Mouse (Mus musculus) embryonic stem cell, embryonic (primary cell): ENCODE measurements around the gene Prkn.

Experiments used
- CTCF ChIA-PET, 4 experiments: fragments of 300-600 bp in 2 of 4; fragments of 350-600 bp in 2 of 4; sonication (Branson Sonifier 250); formaldehyde crosslinking; loops; one replicate each; lab custom pipeline; 2022; ENCODE audit warnings: inconsistent platforms in 2 of 4; lab: Charles Lee
- POLR2A ChIA-PET, 4 experiments: fragments of 300-600 bp in 2 of 4; fragments of 350-600 bp in 2 of 4; sonication (Branson Sonifier 250); formaldehyde crosslinking; loops; one replicate each; lab custom pipeline; 2022; ENCODE audit warnings: antibody characterized with exemption in 4 of 4, inconsistent platforms in 1 of 4; lab: Charles Lee

Gene Prkn

DNA sequence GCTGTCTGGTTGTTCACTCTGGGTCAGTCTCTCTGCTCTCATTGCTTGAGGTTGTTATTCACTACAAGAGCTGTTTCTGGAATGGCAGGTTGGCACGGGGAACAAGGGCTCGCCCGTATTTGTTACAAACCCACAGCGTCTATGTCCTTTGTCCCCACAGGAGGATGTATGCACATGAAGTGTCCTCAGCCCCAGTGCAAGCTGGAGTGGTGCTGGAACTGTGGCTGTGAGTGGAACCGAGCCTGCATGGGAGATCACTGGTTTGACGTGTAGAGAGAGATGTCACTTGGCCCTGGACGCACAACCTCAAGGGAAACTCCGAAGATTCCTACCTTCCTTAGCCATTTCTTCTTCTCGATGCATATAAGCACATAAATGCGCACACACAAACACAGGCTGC is 1221.2 kb downstream of the Prkn start:
- POLR2A ChIA-PET, result interaction anchor here in 1 of 4 experiments (1.2 to 4.3 kb wide), 2 partner anchors 15 to 22 kb away, joined by 3 to 25 read pairs; no protein-coding TSS in a partner anchor
- CTCF ChIA-PET, result no interaction called here

DNA sequence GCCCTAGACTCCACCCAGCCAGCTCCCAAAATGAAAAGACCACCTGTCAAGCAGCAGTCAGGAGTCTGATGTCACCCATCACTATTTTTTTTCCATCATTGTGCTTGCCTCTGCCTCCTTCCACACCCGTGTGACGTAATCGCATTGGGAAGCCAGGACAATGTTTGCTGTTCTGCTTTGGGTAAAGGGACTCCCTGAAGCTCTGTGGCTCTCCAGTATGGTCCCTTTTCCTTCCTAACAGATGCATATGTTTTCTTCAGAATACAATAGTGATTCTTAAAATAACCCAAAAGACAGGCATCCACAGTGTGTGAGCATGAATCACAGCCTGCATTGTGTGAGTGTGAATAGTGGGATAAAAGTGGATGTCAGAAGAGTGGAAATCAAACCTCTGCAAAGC is 1222.7 kb downstream of the Prkn start:
- ChIA-PET POLR2A (interaction anchor here in 1 of 4 experiments (0.7 kb wide), 1 partner anchor 198 kb away, joined by 5 read pairs; no protein-coding TSS in a partner anchor), CTCF (no interaction called here)

DNA sequence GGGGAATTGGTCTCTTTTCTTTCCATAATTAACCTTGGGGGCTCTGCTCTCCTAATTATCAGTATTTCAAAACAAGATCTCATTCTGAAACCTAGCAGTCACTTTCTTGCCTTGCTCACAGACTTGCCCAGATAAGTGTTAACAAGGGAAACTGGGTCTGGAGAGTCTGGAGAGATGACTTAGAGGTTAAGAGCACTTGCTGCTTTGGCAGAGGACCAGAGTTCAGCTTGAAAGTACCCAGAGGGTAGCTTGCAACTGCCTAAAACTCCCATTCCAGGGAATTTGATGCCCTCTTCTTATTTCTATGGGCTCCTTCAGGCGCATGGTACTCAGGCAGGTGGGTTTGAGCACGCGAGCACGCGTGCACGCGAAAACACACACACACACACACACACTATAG is 1223.3 kb downstream of the Prkn start:
- POLR2A ChIA-PET, result interaction anchor here in 2 of 4 experiments (0.7 to 0.8 kb wide), 2 partner anchors 10 to 107 kb away, joined by 4 to 6 read pairs; no protein-coding TSS in a partner anchor
- CTCF ChIA-PET, result no interaction called here

DNA sequence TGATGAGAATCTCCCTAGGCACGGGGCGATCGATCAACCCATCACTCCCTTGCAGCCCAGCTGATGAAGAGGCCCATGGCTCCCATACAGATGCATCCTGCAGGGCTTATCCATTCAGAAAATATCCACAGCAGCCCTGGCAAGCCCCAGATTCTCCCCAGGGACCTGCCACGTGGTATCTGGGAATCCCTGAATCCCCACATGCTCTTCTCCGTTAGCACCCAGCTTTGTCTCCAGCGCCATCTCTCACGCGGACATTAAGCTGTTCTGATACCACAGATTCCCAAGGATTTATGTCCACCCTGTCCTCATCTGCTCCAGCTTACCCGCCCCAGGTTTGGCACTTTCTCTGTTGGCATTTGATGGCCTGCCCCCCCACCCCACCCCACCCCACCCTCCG is 1225.9 kb downstream of the Prkn start:
- CTCF ChIA-PET, result interaction anchor here in 2 of 4 experiments (0.6 to 0.7 kb wide), 2 partner anchors 931 to 1804 kb away, joined by 3 read pairs; no protein-coding TSS in a partner anchor
- POLR2A ChIA-PET, result interaction anchor here in 1 of 4 experiments (0.8 kb wide), 1 partner anchor 85 kb away, joined by 3 read pairs; no protein-coding TSS in a partner anchor

DNA sequence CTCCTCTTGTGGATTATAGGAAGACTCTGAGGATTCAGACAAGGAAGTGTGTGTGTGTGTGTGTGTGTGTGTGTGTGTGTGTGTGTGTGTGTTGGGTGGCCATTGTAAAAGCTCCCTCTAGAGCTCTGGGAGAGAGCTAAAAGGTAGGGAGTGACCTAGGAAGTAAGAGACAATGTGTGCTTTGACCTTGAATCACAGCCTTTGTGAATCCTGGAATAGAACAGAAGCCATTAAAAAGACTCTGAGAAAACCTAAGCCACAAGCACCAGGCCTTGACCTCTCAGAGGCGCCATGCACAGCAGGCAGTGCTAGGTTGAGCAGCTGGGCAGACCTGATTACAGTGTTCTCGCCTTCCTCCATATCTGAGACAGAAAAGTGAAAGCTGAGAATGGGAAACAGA is 1236.6 kb downstream of the Prkn start:
- CTCF ChIA-PET, result no interaction called here
- POLR2A ChIA-PET, result interaction anchor here in 2 of 4 experiments (0.7 kb wide), 2 partner anchors 30 to 240 kb away, joined by 3 read pairs; no protein-coding TSS in a partner anchor

DNA sequence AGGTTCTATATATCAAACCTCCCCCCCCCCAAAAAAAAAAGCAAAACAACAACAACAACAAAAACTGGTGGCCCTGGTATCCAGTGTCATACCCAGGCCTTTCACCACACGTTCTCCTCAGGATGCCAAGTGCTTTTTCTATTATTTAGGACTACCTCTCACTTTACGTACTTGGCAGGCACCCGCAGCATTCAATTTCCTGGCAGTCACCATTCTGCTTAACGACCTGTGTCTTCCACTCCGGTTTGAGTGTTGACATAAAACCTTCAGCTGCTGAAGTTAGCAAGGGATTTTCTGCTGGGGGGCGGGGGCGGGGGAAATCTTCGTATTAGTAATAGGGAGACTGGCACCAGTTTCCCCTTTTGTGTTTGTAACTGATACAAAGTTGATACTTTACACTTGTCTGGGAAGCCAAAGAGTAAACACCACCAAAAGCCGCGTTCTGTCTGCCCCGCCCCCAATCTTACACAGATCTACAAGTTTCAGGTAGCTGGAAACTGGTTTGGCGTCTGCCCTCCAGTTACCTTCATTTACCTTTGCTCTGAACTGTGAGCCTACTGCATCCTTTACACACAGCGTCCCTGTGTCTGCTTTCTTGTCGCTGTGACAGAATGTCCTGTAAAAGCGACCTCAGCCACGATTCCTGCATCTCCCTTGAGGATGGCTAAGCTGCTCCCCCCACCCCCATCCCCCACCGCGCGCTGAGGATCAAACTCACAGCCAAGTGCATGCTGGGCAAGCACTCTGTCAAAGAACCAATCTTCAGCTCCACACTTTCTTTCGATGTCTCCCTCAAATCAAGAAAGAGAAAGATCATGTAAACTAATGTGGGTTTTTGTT is 1240.7 kb downstream of the Prkn start:
- CTCF ChIA-PET, result interaction anchor here in 1 of 4 experiments (0.6 kb wide), 1 partner anchor 146 kb away, joined by 3 read pairs; no protein-coding TSS in a partner anchor

DNA sequence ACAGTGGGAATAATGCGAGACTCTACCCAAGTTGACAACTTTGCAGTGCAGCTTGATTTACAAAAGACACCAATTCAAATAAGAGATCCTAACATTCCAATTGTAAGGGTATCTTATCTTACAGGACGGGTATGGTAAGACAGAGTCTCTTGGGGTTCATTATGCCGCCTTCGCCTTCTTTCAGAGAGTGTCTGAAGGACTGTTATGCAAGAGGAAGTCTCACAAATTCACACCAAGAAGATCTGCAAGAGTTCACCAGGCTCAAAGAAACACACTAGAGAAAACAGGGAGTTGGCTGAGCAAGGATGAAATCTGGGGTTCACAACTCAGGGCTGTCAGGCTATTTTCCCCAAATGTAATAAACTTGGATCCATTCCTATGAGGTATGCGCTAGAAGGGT is 1242.0 kb downstream of the Prkn start:
- POLR2A ChIA-PET, result interaction anchor here in 1 of 4 experiments (1.3 kb wide), 1 partner anchor 24 kb away, joined by 3 read pairs; no protein-coding TSS in a partner anchor
- CTCF ChIA-PET, result interaction anchor here in 1 of 4 experiments (0.6 kb wide), 1 partner anchor 25 kb away, joined by 4 read pairs; no protein-coding TSS in a partner anchor

More for the DNA sequence above, 1240.7 kb downstream of the Prkn start:
- POLR2A ChIA-PET, result interaction anchor here in 2 of 4 experiments (0.6 to 1.3 kb wide), 6 partner anchors 12 to 76 kb away, joined by 3 to 5 read pairs (median 4); no protein-coding TSS in a partner anchor

DNA sequence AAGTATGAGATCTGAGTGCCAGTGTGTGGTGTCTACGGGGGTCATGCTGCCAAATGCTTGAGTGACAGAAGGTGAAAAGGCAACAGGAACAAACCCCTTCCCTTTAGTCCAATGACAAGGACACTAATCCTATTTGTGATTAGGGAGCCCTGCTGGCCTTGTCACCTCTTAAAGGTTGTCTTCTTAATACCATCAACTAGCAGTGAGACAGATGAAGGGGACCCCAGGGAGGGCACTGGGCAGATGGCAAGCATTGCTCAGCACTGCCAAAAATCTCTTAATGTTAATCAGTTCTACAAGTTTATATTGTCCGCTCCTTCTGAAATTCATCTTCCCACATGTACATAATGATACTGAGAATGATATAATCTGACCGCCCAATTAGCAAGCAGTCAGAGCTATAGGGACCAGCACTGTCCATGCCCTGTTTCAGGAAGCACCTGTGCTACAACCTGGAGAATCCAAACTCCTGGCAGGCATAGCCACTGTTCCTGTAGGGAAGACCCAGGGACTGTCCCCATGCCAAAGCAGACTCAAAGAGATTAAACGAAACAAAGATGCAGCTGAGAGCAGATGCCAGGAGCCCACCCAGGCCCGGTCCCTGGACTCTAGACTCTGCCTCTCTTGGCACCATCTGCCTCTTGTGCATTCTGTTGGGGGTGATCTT is 1250.2 kb downstream of the Prkn start:
- ChIA-PET POLR2A (no interaction called here), CTCF (no interaction called here)

DNA sequence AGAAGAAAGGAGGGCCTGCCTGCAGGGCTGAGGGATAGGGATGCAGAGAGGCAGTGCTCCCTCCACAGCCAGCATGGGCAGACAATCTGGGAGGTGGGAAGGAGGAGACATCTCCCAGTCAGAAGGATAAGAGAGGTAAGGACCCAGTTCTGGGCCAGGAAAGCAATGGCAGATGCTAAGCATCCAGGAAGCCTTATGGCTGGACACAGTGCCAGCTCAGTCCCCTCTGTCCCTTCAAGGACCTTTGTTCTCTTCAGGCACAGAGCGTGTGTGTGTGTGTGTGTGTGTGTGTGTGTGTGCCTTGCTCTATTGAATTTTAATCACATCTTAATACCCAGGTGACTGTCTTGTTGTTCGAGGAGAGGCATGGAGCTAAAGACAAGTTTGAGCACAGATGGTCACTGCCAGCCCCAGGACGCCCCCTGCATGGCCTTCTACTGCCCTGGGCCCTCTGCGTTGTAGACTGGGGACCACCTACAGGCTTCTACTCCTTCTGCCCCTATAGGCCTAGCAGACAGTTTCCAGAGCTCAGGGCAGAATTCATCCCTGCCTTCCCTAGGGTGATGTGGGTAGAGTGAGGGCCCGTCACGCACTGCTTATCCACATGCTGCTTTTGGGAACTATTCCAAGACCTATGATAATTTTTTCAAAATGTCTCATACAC is 1252.8 kb downstream of the Prkn start:
- ChIA-PET POLR2A (interaction anchor here in 1 of 4 experiments (0.7 to 1.0 kb wide), 4 partner anchors 12 to 901 kb away, joined by 3 to 4 read pairs (median 4); partner anchors contain the start of gene Wtap), CTCF (no interaction called here)

DNA sequence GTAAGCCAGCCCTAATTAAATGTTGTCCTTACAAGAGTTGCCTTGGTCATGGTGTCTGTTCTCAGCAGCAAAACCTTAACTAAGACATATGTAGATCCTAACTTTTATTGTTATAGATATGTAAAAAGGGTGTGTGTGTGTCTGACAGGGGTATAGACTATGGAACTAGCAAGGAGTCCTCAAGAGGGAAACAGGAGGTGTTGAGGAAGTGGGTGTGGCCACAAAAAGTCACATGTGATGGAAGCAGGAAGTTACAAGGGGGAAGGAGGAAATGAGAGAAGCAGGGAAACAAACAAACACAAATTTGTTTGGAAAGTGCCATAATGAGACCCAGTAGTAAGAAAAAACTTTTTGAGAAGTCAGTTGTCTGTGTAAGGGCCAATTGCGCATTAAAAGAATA is 1253.8 kb downstream of the Prkn start:
- ChIA-PET POLR2A (interaction anchor here in 1 of 4 experiments (0.9 kb wide), 1 partner anchor 101 kb away, joined by 4 read pairs; no protein-coding TSS in a partner anchor), CTCF (no interaction called here)

DNA sequence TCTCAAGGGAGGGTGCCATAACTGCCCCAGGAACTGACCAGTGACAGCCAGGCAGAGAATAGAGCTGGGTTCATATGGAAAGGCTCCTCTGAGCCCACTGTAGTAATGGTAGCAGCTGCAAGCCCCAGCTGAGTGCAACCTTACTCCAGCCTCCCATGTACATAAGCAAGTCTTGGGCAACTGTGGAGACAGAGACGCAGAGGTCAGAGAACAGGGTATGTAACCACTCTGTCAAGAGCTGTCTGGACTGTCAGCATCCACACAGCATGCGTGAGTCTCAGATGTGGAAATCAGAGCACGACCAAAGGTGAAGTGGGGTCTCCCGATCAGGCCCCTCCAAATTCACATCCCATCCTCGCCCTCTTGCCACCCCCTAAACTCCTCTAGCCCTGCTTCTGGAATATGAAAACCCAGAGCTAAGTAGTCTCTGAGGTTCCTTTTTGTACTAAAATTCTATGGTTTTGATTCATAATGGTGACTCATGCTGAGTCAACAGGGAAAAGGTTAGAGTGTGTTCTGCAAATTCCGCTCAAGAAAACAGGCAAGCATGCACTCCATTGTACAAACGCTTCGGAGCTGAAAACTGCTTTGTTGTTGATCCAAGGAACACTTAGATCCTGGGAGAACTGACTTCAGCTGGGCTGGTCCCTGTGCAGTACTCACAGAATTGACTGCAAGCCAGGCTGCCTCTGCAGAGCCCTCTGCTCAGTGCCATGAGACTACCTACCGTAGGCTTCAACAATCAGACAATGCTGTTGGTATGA is 1254.8 kb downstream of the Prkn start:
- POLR2A ChIA-PET, result no interaction called here
- CTCF ChIA-PET, result interaction anchor here (0.5 to 1.0 kb wide), 4 partner anchors 9 to 858 kb away, joined by 3 to 7 read pairs (median 3); no protein-coding TSS in a partner anchor

DNA sequence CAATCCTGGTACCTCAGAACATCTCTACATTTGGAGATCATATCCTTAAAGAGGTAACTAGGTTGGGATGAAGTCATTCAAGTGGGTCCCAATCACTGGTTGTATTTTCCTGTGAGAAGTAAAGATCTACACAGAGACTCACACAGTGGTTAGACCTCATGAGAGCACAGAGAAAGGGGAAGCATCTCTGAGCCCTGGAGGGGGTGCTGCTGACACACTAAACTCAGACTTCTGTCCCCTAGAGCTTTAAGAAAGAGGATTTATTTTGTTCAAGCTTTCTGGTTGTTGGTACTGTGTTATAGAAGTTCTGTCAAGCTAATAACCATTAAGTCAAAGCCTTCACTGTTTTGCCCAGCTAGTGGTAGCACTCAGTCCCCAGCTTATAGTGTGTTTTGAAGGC is 1259.2 kb downstream of the Prkn start:
- ChIA-PET CTCF (no interaction called here), POLR2A (interaction anchor here in 2 of 4 experiments (1.2 to 1.5 kb wide), 2 partner anchors 20 to 116 kb away, joined by 3 read pairs; partner anchors contain the start of gene Agpat4 (in 1 of the 2))

DNA sequence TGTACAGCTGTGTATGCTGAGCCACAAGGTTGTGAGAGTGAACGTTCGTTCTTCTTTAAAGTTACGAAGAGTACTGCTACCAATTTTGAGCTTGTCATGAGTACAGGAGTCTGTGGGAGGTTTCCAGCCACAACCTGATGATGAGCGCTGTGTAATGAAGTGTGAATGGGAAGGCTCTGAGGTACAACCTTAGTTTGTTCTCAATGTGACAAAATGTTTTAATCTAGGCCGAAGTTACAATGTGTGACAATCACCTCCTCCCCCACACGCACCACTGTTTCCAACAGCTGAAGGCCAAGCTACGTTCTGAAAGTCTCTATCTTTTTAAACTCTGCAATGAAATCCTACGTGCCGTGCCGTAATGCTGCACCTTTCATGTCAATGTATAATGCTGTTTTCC is 1262.1 kb downstream of the Prkn start:
- ChIA-PET POLR2A (interaction anchor here in 2 of 4 experiments (0.7 to 3.1 kb wide), 7 partner anchors 13 to 262 kb away, joined by 3 to 7 read pairs (median 3); partner anchors contain the start of gene Agpat4 (in 1 of the 2)), CTCF (interaction anchor here in 2 of 4 experiments (0.6 to 0.9 kb wide), 4 partner anchors 63 to 300 kb away, joined by 3 to 5 read pairs (median 3); no protein-coding TSS in a partner anchor)

DNA sequence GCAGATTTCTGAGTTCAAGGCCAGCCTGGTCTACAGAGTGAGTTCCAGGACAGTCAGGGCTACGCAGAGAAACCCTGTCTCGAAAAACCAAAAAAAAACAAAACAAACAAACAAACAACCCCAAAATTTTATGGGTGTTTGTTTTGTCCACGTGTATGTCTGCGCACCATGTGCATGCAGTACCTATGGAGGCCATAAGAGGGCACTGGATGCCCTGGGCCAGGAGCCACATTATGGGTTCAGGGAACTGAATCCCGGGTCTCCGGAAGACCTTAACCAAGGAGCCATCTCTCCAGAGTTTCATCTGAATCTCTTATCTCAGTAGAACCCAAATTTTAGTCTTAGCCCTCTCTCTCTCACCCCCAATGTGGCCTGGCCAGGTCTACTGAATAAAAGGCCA is 1263.6 kb downstream of the Prkn start:
- ChIA-PET POLR2A (interaction anchor here in 2 of 4 experiments (0.9 to 6.8 kb wide), 25 partner anchors 11 to 266 kb away, joined by 3 to 178 read pairs (median 8); partner anchors contain the start of gene Agpat4 (in 2 of the 2)), CTCF (interaction anchor here in 3 of 4 experiments (0.7 to 2.1 kb wide), 9 partner anchors 9 to 322 kb away, joined by 3 to 7 read pairs (median 3); no protein-coding TSS in a partner anchor)

DNA sequence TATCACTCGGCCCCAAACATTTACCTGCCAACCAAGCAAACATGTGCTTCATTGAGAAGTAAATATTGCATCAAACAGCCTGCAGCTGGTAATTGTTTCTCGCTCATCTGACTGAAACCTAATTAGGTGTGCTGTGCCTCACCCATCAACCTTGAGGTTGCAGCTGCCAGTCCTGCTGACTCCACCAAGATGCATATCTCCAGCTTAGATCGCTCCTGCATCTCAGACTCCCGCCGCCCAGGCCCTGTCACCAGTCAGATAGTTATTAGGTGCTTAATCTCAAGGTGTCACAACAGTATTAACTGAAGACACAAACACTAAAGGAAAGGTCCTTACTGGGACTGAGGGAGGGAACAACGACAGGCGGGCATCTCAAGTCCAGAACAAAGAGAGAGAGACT is 1264.1 kb downstream of the Prkn start:
- CTCF ChIA-PET, result interaction anchor here in 2 of 4 experiments (1.0 to 2.1 kb wide), 6 partner anchors 9 to 263 kb away, joined by 3 to 7 read pairs (median 4); no protein-coding TSS in a partner anchor
- POLR2A ChIA-PET, result interaction anchor here in 3 of 4 experiments (0.6 to 6.8 kb wide), 28 partner anchors 10 to 1873 kb away, joined by 3 to 178 read pairs (median 7); partner anchors contain the start of gene Agpat4 (in 2 of the 3)

DNA sequence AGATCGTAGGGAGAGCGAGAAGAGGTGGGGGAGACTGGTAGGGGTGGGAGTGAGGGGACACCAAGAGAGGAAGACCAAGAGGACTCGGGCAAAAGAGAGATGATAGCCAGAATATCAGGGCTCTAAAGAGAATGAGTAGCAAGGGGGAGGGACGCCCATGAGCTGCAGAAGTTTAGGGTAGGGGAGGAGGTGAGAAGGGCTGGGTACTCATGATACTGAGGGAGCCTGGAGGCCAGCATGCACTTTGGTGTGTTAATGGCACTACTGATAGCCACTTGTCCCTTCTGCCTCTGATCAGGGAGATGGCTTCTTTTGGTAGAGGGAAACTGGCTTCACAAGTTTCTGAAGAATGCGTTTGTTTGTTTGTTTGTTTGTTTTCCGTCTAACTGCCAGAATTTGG is 1264.5 kb downstream of the Prkn start:
- POLR2A ChIA-PET, result interaction anchor here in 3 of 4 experiments (0.6 to 6.8 kb wide), 38 partner anchors 10 to 1873 kb away, joined by 3 to 178 read pairs (median 6); partner anchors contain the start of gene Agpat4 (in 2 of the 3)
- CTCF ChIA-PET, result interaction anchor here in 2 of 4 experiments (1.0 to 2.1 kb wide), 5 partner anchors 10 to 263 kb away, joined by 3 to 7 read pairs (median 5); no protein-coding TSS in a partner anchor
